Mouse (Mus musculus) small intestine, adult 2 months (tissue): ENCODE results near the gene Xndc1. TPM values are rescaled to one million over a fixed set of nuclear protein-coding genes. Genes with fewer than 3 reads are reported as not detected.

Experiments
- H3K27ac ChIP-seq: fragments of 200-500 bp; 2 replicates; pipeline ENCODE4 v1.5.1; 2012; ENCODE audit warnings: low read depth, low read length, control low read depth, inconsistent platforms; ENCODE audit not compliant: insufficient read depth
- H3K27me3 ChIP-seq: fragments of 200-500 bp; 2 replicates; pipeline ENCODE4 v1.6.1; 2012; ENCODE audit warnings: mild to moderate bottlenecking, moderate library complexity, low read length, inconsistent platforms; ENCODE audit not compliant: control insufficient read depth, insufficient read depth
- H3K36me3 ChIP-seq: fragments of 200-500 bp; 2 replicates; pipeline ENCODE4 v1.6.1; 2012; ENCODE audit warnings: mild to moderate bottlenecking, low read length, control low read depth, inconsistent platforms; ENCODE audit not compliant: control insufficient read depth, insufficient read depth
- H3K4me1 ChIP-seq: fragments of 200-500 bp; 2 replicates; pipeline ENCODE4 v1.6.1; 2012; ENCODE audit warnings: low read length, inconsistent platforms, mixed read lengths; ENCODE audit not compliant: control insufficient read depth, insufficient read depth, insufficient read length
- H3K4me3 ChIP-seq: fragments of 200-500 bp; 2 replicates; pipeline ENCODE4 v1.5.1; 2012; ENCODE audit warnings: low read depth, mild to moderate bottlenecking, control low read depth, inconsistent platforms, low read length, moderate library complexity
- CTCF ChIP-seq: fragments of 200-500 bp; IDR thresholded peaks from 2 replicates; pipeline ENCODE4 v1.5.1; 2012; ENCODE audit warnings: low read depth, mild to moderate bottlenecking, control low read depth, inconsistent platforms, low read length, moderate library complexity, mixed read lengths; ENCODE audit not compliant: insufficient replicate concordance, insufficient read length; ENCODE audit errors: extremely low read depth
- POLR2A ChIP-seq: fragments of 200-500 bp; IDR thresholded peaks from 2 replicates; pipeline ENCODE4 v1.6.1; 2012; ENCODE audit warnings: low read depth, mild to moderate bottlenecking, control low read depth, inconsistent platforms, low read length, moderate library complexity
- WGBS: fragments of 180-500 bp; shearing (Covaris S2); methylation state at CpG from one replicate; pipeline ENCODE4 v1.1.7; 2018; 5-methylcytosine and 5-hydroxymethylcytosine counted together
- polyA plus RNA-seq: library from polyadenylated mRNA; depleted of rRNA; stranded (reverse); fragments of >200 nt; gene quantifications from 2 replicates; pipeline ENCODE4 v1.2.3, GENCODE M21; 2012

The Xndc1 gene
- polyA plus RNA-seq, 1 experiment: 8.3 TPM

GRCm38 (mm10) chr7:102102241-102102640 is 36.9 kb downstream of the Xndc1 start:
- H3K4me3 ChIP-seq: no peak overlapping the region
- no peak overlapping the region for H3K27ac ChIP-seq
- H3K4me1 ChIP-seq: peaks cover 6% of the 10 kb centered on the region; the same call in 1 of the 2 replicates
- WGBS: 70% methylated on average over 8 of the region's 8 CpGs
- TF ChIP-seq CTCF (no peak), POLR2A (no peak)
- H3K36me3 ChIP-seq: no peaks in the 10 kb centered on the region
- no peaks in the 10 kb centered on the region for H3K27me3 ChIP-seq

- no peak for TF ChIP-seq POLR2A
- no peak for TF ChIP-seq CTCF
- H3K4me3 ChIP-seq: no peak overlapping the region
- H3K36me3 ChIP-seq: no peaks in the 10 kb centered on the region
- no peaks in the 10 kb centered on the region for H3K27me3 ChIP-seq
- peaks cover 6% of the 10 kb centered on the region; the same call in 1 of the 2 replicates for H3K4me1 ChIP-seq
- H3K27ac ChIP-seq: no peak overlapping the region
- 32% methylated on average over 6 of the region's 6 CpGs for WGBS
Observed at GRCm38 (mm10) chr7:102102696-102103095, 37.4 kb downstream of the Xndc1 start.

DNA sequence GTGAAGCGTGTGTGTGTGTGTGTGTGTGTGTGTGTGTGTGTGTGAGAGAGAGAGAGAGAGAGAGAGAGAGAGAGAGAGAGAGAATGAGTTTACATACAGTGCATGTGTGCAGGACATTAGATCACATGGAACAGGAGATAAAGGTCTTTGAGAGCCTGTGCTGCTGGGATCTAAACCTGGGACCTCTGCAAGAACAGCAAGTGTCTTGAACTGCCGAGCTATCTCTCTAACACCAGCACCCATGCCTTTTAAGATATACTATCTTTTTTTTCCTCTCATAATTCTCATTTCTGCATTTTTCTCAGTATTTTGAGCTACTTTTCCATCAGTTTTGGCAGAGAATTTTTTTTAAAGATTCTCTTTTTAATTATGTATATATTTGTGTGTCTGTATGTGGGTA is 38.2 kb downstream of the Xndc1 start:
- Histone ChIP-seq H3K27me3 (no peaks in the 10 kb centered on the region), H3K4me1 (peaks cover 6% of the 10 kb centered on the region; the same call in 1 of the 2 replicates), H3K36me3 (no peaks in the 10 kb centered on the region), H3K4me3 (no peak overlapping the region), H3K27ac (no peak overlapping the region)
- WGBS: 83% methylated on average over 2 of the region's 2 CpGs
- TF ChIP-seq CTCF (no peak), POLR2A (no peak)

DNA sequence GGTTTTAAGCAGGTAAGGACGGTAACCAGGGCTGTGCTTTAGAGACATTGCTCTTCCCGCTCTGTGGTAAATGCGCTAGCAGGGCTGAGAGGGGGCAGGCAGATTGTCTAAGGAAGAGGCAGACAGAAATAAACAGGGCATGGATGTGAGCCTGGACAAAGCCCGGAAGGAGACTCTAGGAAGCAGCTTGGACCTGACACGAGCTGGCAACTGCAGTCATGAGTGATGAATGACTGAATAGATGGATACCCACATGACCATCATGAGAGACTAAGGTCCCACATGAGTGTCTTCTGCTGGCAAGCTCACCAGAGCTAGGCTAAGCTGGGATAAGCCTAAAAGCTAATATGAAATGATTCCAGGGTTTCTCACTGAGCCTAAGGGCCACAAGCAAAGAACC is 38.8 kb downstream of the Xndc1 start:
- H3K36me3 ChIP-seq: no peaks in the 10 kb centered on the region
- WGBS: 75% methylated on average over 5 of the region's 5 CpGs
- peaks cover 6% of the 10 kb centered on the region; the same call in 1 of the 2 replicates for H3K4me1 ChIP-seq
- no peak overlapping the region for H3K27ac ChIP-seq
- no peaks in the 10 kb centered on the region for H3K27me3 ChIP-seq
- H3K4me3 ChIP-seq: no peak overlapping the region
- no peak for TF ChIP-seq POLR2A

- H3K27ac ChIP-seq: no peak overlapping the region
- WGBS: 23% methylated on average over 23 of the region's 23 CpGs
- TF ChIP-seq POLR2A (no peak), CTCF (no peak)
Observed at GRCm38 (mm10) chr7:102106700-102107141, 41.4 kb downstream of the Xndc1 start.

DNA sequence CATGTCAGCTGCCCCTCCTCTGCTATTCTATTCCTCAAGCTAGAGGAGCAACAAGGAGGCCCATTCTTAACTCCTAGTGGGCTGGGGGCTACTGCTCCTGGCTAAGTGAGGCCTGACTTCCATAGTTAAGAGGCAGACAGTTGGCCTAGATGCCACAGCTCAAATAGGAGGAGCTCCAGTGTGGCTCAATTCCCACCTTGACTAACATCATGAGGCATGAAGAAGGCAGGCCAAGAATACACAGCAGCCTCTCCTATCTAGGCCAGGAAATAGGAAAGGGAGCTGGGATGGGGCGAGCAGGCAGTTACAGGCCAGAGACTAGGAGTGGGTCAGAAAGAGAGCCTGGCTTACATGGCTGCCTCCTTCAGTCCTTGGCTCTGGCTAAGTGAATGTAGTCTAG is 42.9 kb downstream of the Xndc1 start:
- no peak overlapping the region for H3K27ac ChIP-seq
- no peak overlapping the region for H3K4me3 ChIP-seq
- no peaks in the 10 kb centered on the region for H3K4me1 ChIP-seq
- TF ChIP-seq CTCF: no peak
- TF ChIP-seq POLR2A: no peak
- H3K27me3 ChIP-seq: no peaks in the 10 kb centered on the region
- no peaks in the 10 kb centered on the region for H3K36me3 ChIP-seq
- WGBS: 75% methylated on average over 1 of the region's 1 CpGs

More at GRCm38 (mm10) chr7:102106700-102107141, 41.4 kb downstream of the Xndc1 start:
- Histone ChIP-seq H3K36me3 (no peaks in the 10 kb centered on the region), H3K27me3 (no peaks in the 10 kb centered on the region), H3K4me3 (peak overlapping the region; percentile 4; the same call in 1 of the 2 replicates), H3K4me1 (0 out of 2 replicates have a peak, but pooled peaks cover 3% of the 10 kb centered on the region)

GRCm38 (mm10) chr7:102109171-102109570 is 43.9 kb downstream of the Xndc1 start, which contains the start of gene Art5:
Gene Art5, minus strand, starts transcription at chr7:102109489.
- Histone ChIP-seq H3K27ac (no peak within 1 kb of the TSS), H3K4me1 (no peaks in the 10 kb centered on the region), H3K4me3 (no peak within 1 kb of the TSS), H3K27me3 (no peaks in the 10 kb centered on the region), H3K36me3 (no peaks in the 10 kb centered on the region)
- 79% methylated on average over 7 of the region's 7 CpGs for WGBS
- TF ChIP-seq POLR2A (no peak), CTCF (no peak)

DNA sequence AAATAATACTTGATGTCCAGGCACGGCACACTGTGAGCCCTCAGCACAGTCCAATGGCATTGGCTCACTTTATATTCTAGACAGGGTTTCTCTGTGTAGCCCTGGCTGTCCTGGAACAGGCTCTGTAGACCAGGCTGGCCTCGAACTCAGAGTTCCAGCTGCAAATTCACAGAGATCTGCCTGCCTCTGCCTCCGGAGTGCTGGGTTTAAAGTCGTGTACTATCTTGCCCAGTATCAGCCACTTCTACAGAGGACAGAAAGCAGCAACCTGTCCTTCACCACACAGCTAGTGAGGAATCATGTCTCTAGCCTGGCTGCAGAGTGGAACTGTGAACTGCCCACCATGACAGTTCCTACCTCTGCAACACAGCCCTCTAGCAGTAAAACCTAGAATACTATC is 44.4 kb downstream of the Xndc1 start:
- Histone ChIP-seq H3K4me1 (no peaks in the 10 kb centered on the region), H3K36me3 (no peaks in the 10 kb centered on the region), H3K27me3 (no peaks in the 10 kb centered on the region), H3K4me3 (no peak overlapping the region), H3K27ac (no peak overlapping the region)
- TF ChIP-seq POLR2A (no peak), CTCF (no peak)
- WGBS: 83% methylated on average over 4 of the region's 4 CpGs
